Mouse (Mus musculus): Measurements from ENCODE around the gene Pacsin2. TPM values are rescaled to one million over a fixed set of nuclear protein-coding genes. Genes with fewer than 3 reads are reported as not detected.

The Pacsin2 gene
- polyA plus RNA-seq, 1 experiment from 2014 or later = 82.4 TPM

- Histone ChIP-seq H3K27ac (no peak overlapping the region), H3K27me3 (ENCODE audit: insufficient read depth, poor library complexity, severe bottlenecking) (no peaks in the 10 kb centered on the region), H3K4me1 (peaks cover 11% of the 10 kb centered on the region; the same call in 1 of the 2 replicates), H3K9me3 (no peaks in the 10 kb centered on the region), H3K4me3 (no peak overlapping the region), H3K36me3 (peaks cover 62% of the 10 kb centered on the region)
- no peak for DNase-seq (ENCODE audit: low spot score)
- 82% methylated on average over 7 of the region's 7 CpGs for WGBS
Observed at GRCm38 (mm10) chr15:83493856-83494571, 29.6 kb upstream of the Pacsin2 start.

GRCm38 (mm10) chr15:83491891-83492290 is 27.5 kb upstream of the Pacsin2 start:
- H3K27ac ChIP-seq = no peak overlapping the region
- no peaks in the 10 kb centered on the region for H3K9me3 ChIP-seq
- peaks cover 42% of the 10 kb centered on the region for H3K36me3 ChIP-seq
- peaks cover 25% of the 10 kb centered on the region for H3K4me1 ChIP-seq
- WGBS = 50% methylated on average over 5 of the region's 5 CpGs
- no peak overlapping the region for H3K4me3 ChIP-seq
- DNase-seq (ENCODE audit: low spot score) = no peak
- no peaks in the 10 kb centered on the region for H3K27me3 ChIP-seq (ENCODE audit: insufficient read depth, poor library complexity, severe bottlenecking)

GRCm38 (mm10) chr15:83489471-83489870 is 25.1 kb upstream of the Pacsin2 start:
- H3K27me3 ChIP-seq (ENCODE audit: insufficient read depth, poor library complexity, severe bottlenecking) = no peaks in the 10 kb centered on the region
- peaks cover 33% of the 10 kb centered on the region; the same call in 1 of the 2 replicates for H3K36me3 ChIP-seq
- no peak overlapping the region for H3K4me3 ChIP-seq
- H3K9me3 ChIP-seq = no peaks in the 10 kb centered on the region
- peak overlapping the region; percentile 22; the same call in 1 of the 2 replicates for H3K27ac ChIP-seq
- 78% methylated on average over 20 of the region's 20 CpGs for WGBS
- DNase-seq (ENCODE audit: low spot score) = no peak
- peaks cover 18% of the 10 kb centered on the region for H3K4me1 ChIP-seq

- DNase-seq (ENCODE audit: low spot score) = no peak
- Histone ChIP-seq H3K27me3 (ENCODE audit: insufficient read depth, poor library complexity, severe bottlenecking) (no peaks in the 10 kb centered on the region), H3K27ac (0 out of 2 replicates have a peak overlapping the region, but pooled peaks have one; percentile 6), H3K36me3 (peaks cover 36% of the 10 kb centered on the region; the same call in 1 of the 2 replicates), H3K4me3 (no peak overlapping the region), H3K4me1 (peaks cover 20% of the 10 kb centered on the region), H3K9me3 (no peaks in the 10 kb centered on the region)
- 56% methylated on average over 9 of the region's 9 CpGs for WGBS
Observed at GRCm38 (mm10) chr15:83487477-83488115, 23.2 kb upstream of the Pacsin2 start.

GRCm38 (mm10) chr15:83484311-83484710 is 19.9 kb upstream of the Pacsin2 start:
- Histone ChIP-seq H3K4me3 (no peak overlapping the region), H3K36me3 (peaks cover 19% of the 10 kb centered on the region; the same call in 1 of the 2 replicates), H3K4me1 (peaks cover 22% of the 10 kb centered on the region), H3K27ac (no peak overlapping the region), H3K9me3 (no peaks in the 10 kb centered on the region), H3K27me3 (ENCODE audit: insufficient read depth, poor library complexity, severe bottlenecking) (peaks cover 4% of the 10 kb centered on the region; the same call in 1 of the 2 replicates)
- 90% methylated on average over 10 of the region's 10 CpGs for WGBS
- DNase-seq (ENCODE audit: low spot score) = no peak

- Histone ChIP-seq H3K27me3 (ENCODE audit: insufficient read depth, poor library complexity, severe bottlenecking) (peaks cover 4% of the 10 kb centered on the region; the same call in 1 of the 2 replicates), H3K4me1 (peaks cover 28% of the 10 kb centered on the region), H3K27ac (no peak overlapping the region), H3K36me3 (peaks cover 19% of the 10 kb centered on the region; the same call in 1 of the 2 replicates), H3K9me3 (no peaks in the 10 kb centered on the region), H3K4me3 (no peak overlapping the region)
- no peak for DNase-seq (ENCODE audit: low spot score)
- 32% methylated on average over 2 of the region's 2 CpGs for WGBS
Observed at GRCm38 (mm10) chr15:83483482-83483881, 19.1 kb upstream of the Pacsin2 start.

GRCm38 (mm10) chr15:83482645-83483224 is 18.3 kb upstream of the Pacsin2 start:
- WGBS = 69% methylated on average over 8 of the region's 8 CpGs
- H3K27me3 ChIP-seq (ENCODE audit: insufficient read depth, poor library complexity, severe bottlenecking) = peaks cover 4% of the 10 kb centered on the region; the same call in 1 of the 2 replicates
- H3K4me3 ChIP-seq = no peak overlapping the region
- peaks cover 19% of the 10 kb centered on the region; the same call in 1 of the 2 replicates for H3K36me3 ChIP-seq
- H3K27ac ChIP-seq = no peak overlapping the region
- H3K4me1 ChIP-seq = peaks cover 23% of the 10 kb centered on the region
- DNase-seq (ENCODE audit: low spot score) = no peak
- H3K9me3 ChIP-seq = no peaks in the 10 kb centered on the region

GRCm38 (mm10) chr15:83481236-83481780 is 16.9 kb upstream of the Pacsin2 start:
- DNase-seq (ENCODE audit: low spot score) = no peak
- WGBS = 66% methylated on average over 10 of the region's 10 CpGs
- Histone ChIP-seq H3K27me3 (ENCODE audit: insufficient read depth, poor library complexity, severe bottlenecking) (peaks cover 4% of the 10 kb centered on the region; the same call in 1 of the 2 replicates), H3K27ac (no peak overlapping the region), H3K36me3 (peaks cover 17% of the 10 kb centered on the region; the same call in 1 of the 2 replicates), H3K4me3 (no peak overlapping the region), H3K4me1 (peaks cover 21% of the 10 kb centered on the region), H3K9me3 (no peaks in the 10 kb centered on the region)

- Histone ChIP-seq H3K27me3 (ENCODE audit: insufficient read depth, poor library complexity, severe bottlenecking) (peaks cover 4% of the 10 kb centered on the region; the same call in 1 of the 2 replicates), H3K4me3 (no peak overlapping the region), H3K36me3 (peaks cover 8% of the 10 kb centered on the region; the same call in 1 of the 2 replicates), H3K9me3 (no peaks in the 10 kb centered on the region), H3K27ac (no peak overlapping the region), H3K4me1 (peaks cover 21% of the 10 kb centered on the region)
- WGBS = 83% methylated on average over 4 of the region's 4 CpGs
- no peak for DNase-seq (ENCODE audit: low spot score)
Observed at GRCm38 (mm10) chr15:83479818-83480217, 15.4 kb upstream of the Pacsin2 start.

GRCm38 (mm10) chr15:83478096-83478495 is 13.7 kb upstream of the Pacsin2 start:
- Histone ChIP-seq H3K4me1 (peaks cover 34% of the 10 kb centered on the region), H3K4me3 (no peak overlapping the region), H3K36me3 (no peaks in the 10 kb centered on the region), H3K27ac (no peak overlapping the region), H3K27me3 (ENCODE audit: insufficient read depth, poor library complexity, severe bottlenecking) (peaks cover 4% of the 10 kb centered on the region; the same call in 1 of the 2 replicates), H3K9me3 (no peaks in the 10 kb centered on the region)
- WGBS = 68% methylated on average over 3 of the region's 3 CpGs
- DNase-seq (ENCODE audit: low spot score) = no peak

- Histone ChIP-seq H3K27ac (no peak overlapping the region), H3K4me3 (no peak overlapping the region), H3K27me3 (ENCODE audit: insufficient read depth, poor library complexity, severe bottlenecking) (no peaks in the 10 kb centered on the region), H3K9me3 (no peaks in the 10 kb centered on the region), H3K36me3 (no peaks in the 10 kb centered on the region), H3K4me1 (peaks cover 28% of the 10 kb centered on the region)
- no peak for DNase-seq (ENCODE audit: low spot score)
- 74% methylated on average over 12 of the region's 12 CpGs for WGBS
Observed at GRCm38 (mm10) chr15:83476593-83477273, 12.3 kb upstream of the Pacsin2 start.

GRCm38 (mm10) chr15:83474466-83474836 is 10.0 kb upstream of the Pacsin2 start:
- no peak for DNase-seq (ENCODE audit: low spot score)
- no peaks in the 10 kb centered on the region for H3K9me3 ChIP-seq
- H3K27me3 ChIP-seq (ENCODE audit: insufficient read depth, poor library complexity, severe bottlenecking) = 0 out of 2 replicates have a peak, but pooled peaks cover 6% of the 10 kb centered on the region
- H3K36me3 ChIP-seq = no peaks in the 10 kb centered on the region
- 0 out of 2 replicates have a peak overlapping the region, but pooled peaks have one; percentile 23 for H3K27ac ChIP-seq
- 26% methylated on average over 5 of the region's 5 CpGs for WGBS
- H3K4me3 ChIP-seq = no peak overlapping the region
- H3K4me1 ChIP-seq = peaks cover 36% of the 10 kb centered on the region

Data from heart, embryonic 10.5 days (tissue).